Mouse (Mus musculus) forebrain, postnatal 0 days (tissue): Measurements from ENCODE around the gene Gosr2. TPM values are rescaled to one million over a fixed set of nuclear protein-coding genes. Genes with fewer than 3 reads are reported as not detected.

Experiments
- ATAC-seq: fragments of 200-750 bp; cut with Nextera tagmentation; 2 replicates; pipeline ENCODE4 v1.8.0; 2017; ENCODE audit warnings: mild to moderate bottlenecking, moderate library complexity
- DNase-seq: peaks from one replicate; pipeline ENCODE4 v3.0.0-alpha.2; 2015
- H3K27ac ChIP-seq: fragments of 300-500 bp; sonication (generic); 2 replicates; pipeline ENCODE4 v1.5.1; 2014; ENCODE audit warnings: low read depth, mild to moderate bottlenecking, antibody characterized with exemption, low read length, moderate library complexity, mixed read lengths
- H3K27me3 ChIP-seq: fragments of 300-500 bp; sonication (generic); 2 replicates; pipeline ENCODE4 v1.6.1; 2014; ENCODE audit warnings: mild to moderate bottlenecking, low read length, mixed read lengths; ENCODE audit not compliant: insufficient read depth
- H3K36me3 ChIP-seq: fragments of 300-500 bp; sonication (generic); 2 replicates; pipeline ENCODE4 v1.6.1; 2014; ENCODE audit warnings: mild to moderate bottlenecking, moderate library complexity; ENCODE audit not compliant: insufficient read depth
- H3K4me1 ChIP-seq: fragments of 300-500 bp; sonication (generic); 2 replicates; pipeline ENCODE4 v1.6.1; 2014; ENCODE audit warnings: antibody characterized with exemption; ENCODE audit not compliant: insufficient read depth
- H3K4me2 ChIP-seq: fragments of 300-500 bp; sonication (generic); 2 replicates; pipeline ENCODE4 v1.6.1; 2014; ENCODE audit warnings: low read depth, mild to moderate bottlenecking, moderate library complexity
- H3K4me3 ChIP-seq: fragments of 300-500 bp; sonication (generic); 2 replicates; pipeline ENCODE4 v1.5.1; 2014; ENCODE audit warnings: low read depth, low read length, mixed read lengths
- H3K9ac ChIP-seq: fragments of 300-500 bp; sonication (generic); 2 replicates; pipeline ENCODE4 v1.6.1; 2014; ENCODE audit warnings: mild to moderate bottlenecking
- H3K9me3 ChIP-seq: fragments of 300-500 bp; sonication (generic); 2 replicates; pipeline ENCODE4 v1.6.1; 2016; ENCODE audit warnings: low read length
- CTCF ChIP-seq: sonication (generic); IDR thresholded peaks from 2 replicates; pipeline ENCODE4 v1.5.1; 2016; ENCODE audit warnings: antibody characterized with exemption, control low read depth, low read depth
- WGBS: fragments of 180-500 bp; shearing (Covaris S2); extraction: QIAGEN DNeasy Blood & Tissue Kit; methylation state at CpG from one replicate; pipeline ENCODE4 v1.1.7; 2014; 5-methylcytosine and 5-hydroxymethylcytosine counted together
- polyA plus RNA-seq: library from polyadenylated mRNA; unstranded; fragments of >200 nt; fragmentation: Nextera tagmentation; extraction: Ambion mirVana; gene quantifications from 2 replicates; pipeline ENCODE4 v1.2.1, GENCODE M21; 2015
- total RNA-seq: library from RNA; depleted of rRNA; stranded (reverse); fragments of >200 nt; gene quantifications from 2 replicates; pipeline ENCODE4 v1.2.3, GENCODE M21; 2014

The Gosr2 gene
- total and polyA plus RNA-seq, 2 experiments from 2014 or later = 102 to 117 TPM

- H3K4me3 ChIP-seq = no peak overlapping the region
- H3K27me3 ChIP-seq = no peaks in the 10 kb centered on the region
- H3K4me2 ChIP-seq = peak overlapping the region; percentile 30; the same call in 1 of the 2 replicates
- H3K9me3 ChIP-seq = no peaks in the 10 kb centered on the region
- no peaks in the 10 kb centered on the region for H3K36me3 ChIP-seq
- WGBS = 16% methylated on average over 13 of the region's 13 CpGs
- peak overlapping the region; percentile 75; the same call in 1 of the 2 replicates for H3K27ac ChIP-seq
- ATAC-seq (peak; percentile 13), DNase-seq (peak; percentile 50)
- no peak for TF ChIP-seq CTCF
- H3K4me1 ChIP-seq = peaks cover 32% of the 10 kb centered on the region
- H3K9ac ChIP-seq = no peak overlapping the region
Measured at GRCm38 (mm10) chr11:103666907-103667426, 30.7 kb downstream of the Gosr2 start.

- ATAC-seq (peak; percentile 87), DNase-seq (peak; percentile 86)
- Histone ChIP-seq H3K4me1 (peaks cover 33% of the 10 kb centered on the region), H3K4me2 (peak overlapping the region; percentile 30), H3K4me3 (no peak overlapping the region), H3K9ac (peak overlapping the region; percentile 25; the same call in 1 of the 2 replicates), H3K27ac (peak overlapping the region; percentile 75), H3K36me3 (no peaks in the 10 kb centered on the region), H3K9me3 (no peaks in the 10 kb centered on the region), H3K27me3 (no peaks in the 10 kb centered on the region)
- 11% methylated on average over 10 of the region's 10 CpGs for WGBS
- no peak for TF ChIP-seq CTCF
Measured at GRCm38 (mm10) chr11:103666181-103666906, 31.4 kb downstream of the Gosr2 start.

GRCm38 (mm10) chr11:103665695-103666094 lies 32.0 kb downstream of the Gosr2 start:
- H3K27me3 ChIP-seq = no peaks in the 10 kb centered on the region
- 29% methylated on average over 1 of the region's 1 CpGs for WGBS
- H3K9ac ChIP-seq = 0 out of 2 replicates have a peak overlapping the region, but pooled peaks have one; percentile 25
- no peaks in the 10 kb centered on the region for H3K9me3 ChIP-seq
- DNase-seq (no peak), ATAC-seq (peak; percentile 60)
- H3K4me2 ChIP-seq = peak overlapping the region; percentile 30
- H3K27ac ChIP-seq = peak overlapping the region; percentile 75
- no peak for TF ChIP-seq CTCF
- H3K4me3 ChIP-seq = no peak overlapping the region
- H3K4me1 ChIP-seq = peaks cover 33% of the 10 kb centered on the region
- H3K36me3 ChIP-seq = no peaks in the 10 kb centered on the region

GRCm38 (mm10) chr11:103663119-103663518 lies 34.6 kb downstream of the Gosr2 start:
- H3K9ac ChIP-seq = no peak overlapping the region
- no peaks in the 10 kb centered on the region for H3K36me3 ChIP-seq
- no peak for ATAC-seq
- peaks cover 33% of the 10 kb centered on the region for H3K4me1 ChIP-seq
- TF ChIP-seq CTCF = no peak
- no peaks in the 10 kb centered on the region for H3K9me3 ChIP-seq
- H3K27ac ChIP-seq = no peak overlapping the region
- 86% methylated on average over 8 of the region's 8 CpGs for WGBS
- no peak overlapping the region for H3K4me3 ChIP-seq
- DNase-seq = no peak
- no peaks in the 10 kb centered on the region for H3K27me3 ChIP-seq
- no peak overlapping the region for H3K4me2 ChIP-seq

GRCm38 (mm10) chr11:103662546-103662945 lies 35.2 kb downstream of the Gosr2 start:
- 44% methylated on average over 5 of the region's 5 CpGs for WGBS
- Histone ChIP-seq H3K36me3 (no peaks in the 10 kb centered on the region), H3K4me3 (no peak overlapping the region), H3K27me3 (no peaks in the 10 kb centered on the region), H3K4me1 (peaks cover 33% of the 10 kb centered on the region), H3K9ac (no peak overlapping the region), H3K4me2 (no peak overlapping the region), H3K9me3 (no peaks in the 10 kb centered on the region), H3K27ac (peak overlapping the region; percentile 46; the same call in 1 of the 2 replicates)
- DNase-seq = peak; percentile 49
- no peak for TF ChIP-seq CTCF
- ATAC-seq = peak; percentile 23; the same call in 1 of the 2 replicates

- 46% methylated on average over 4 of the region's 4 CpGs for WGBS
- no peak overlapping the region for H3K9ac ChIP-seq
Measured at GRCm38 (mm10) chr11:103661863-103662262, 35.8 kb downstream of the Gosr2 start.

GRCm38 (mm10) chr11:103658189-103658588 lies 39.5 kb downstream of the Gosr2 start:
- Histone ChIP-seq H3K27me3 (peaks cover 3% of the 10 kb centered on the region), H3K4me1 (peaks cover 16% of the 10 kb centered on the region), H3K4me3 (no peak overlapping the region), H3K27ac (no peak overlapping the region), H3K9me3 (no peaks in the 10 kb centered on the region), H3K9ac (no peak overlapping the region), H3K4me2 (no peak overlapping the region), H3K36me3 (no peaks in the 10 kb centered on the region)
- WGBS = 56% methylated on average over 7 of the region's 7 CpGs
- ATAC-seq (no peak), DNase-seq (no peak)
- TF ChIP-seq CTCF = no peak

More at GRCm38 (mm10) chr11:103661863-103662262, 35.8 kb downstream of the Gosr2 start:
- Histone ChIP-seq H3K4me3 (no peak overlapping the region), H3K36me3 (no peaks in the 10 kb centered on the region), H3K9me3 (no peaks in the 10 kb centered on the region), H3K4me1 (peaks cover 27% of the 10 kb centered on the region), H3K27ac (peak overlapping the region; percentile 46; the same call in 1 of the 2 replicates), H3K27me3 (no peaks in the 10 kb centered on the region), H3K4me2 (no peak overlapping the region)
- ATAC-seq (peak; percentile 27; the same call in 1 of the 2 replicates), DNase-seq (no peak)
- no peak for TF ChIP-seq CTCF
